Mouse (Mus musculus) MEL (cell line): ENCODE results near the gene Stat5a. TPM values are rescaled to one million over a fixed set of nuclear protein-coding genes. Genes with fewer than 3 reads are reported as not detected.

ENCODE experiments used
- DNase-seq: peaks from one replicate; pipeline ENCODE4 v3.0.0; 2011; ENCODE audit warnings: low read depth, low spot score
- H3K27ac ChIP-seq: 2 replicates; pipeline ENCODE4 v1.5.1; 2012; ENCODE audit warnings: low read depth, mild to moderate bottlenecking, control low read depth, low read length, moderate library complexity; ENCODE audit not compliant: control insufficient read depth
- H3K27me3 ChIP-seq, 2 experiments: fragments of 150-350 bp in 1 of 2; sonication (generic) in 1 of 2; 2 replicates each; pipeline ENCODE4 v1.6.1; 2012; ENCODE audit warnings: low read length in 2 of 2, mild to moderate bottlenecking in 2 of 2, improper control_type of control experiment in 1 of 2, moderate library complexity in 1 of 2; ENCODE audit not compliant: insufficient read depth in 2 of 2, control insufficient read depth in 1 of 2
- H3K36me3 ChIP-seq, 2 experiments: 2 replicates each; pipeline ENCODE4 v1.6.1; 2012 to 2014; ENCODE audit warnings: low read length in 2 of 2, improper control_type of control experiment in 1 of 2, inconsistent platforms in 1 of 2, mild to moderate bottlenecking in 1 of 2; ENCODE audit not compliant: insufficient read depth in 2 of 2, control insufficient read depth in 1 of 2
- H3K4me1 ChIP-seq, 2 experiments: fragments of 150-350 bp in 1 of 2; sonication (generic) in 1 of 2; 2 replicates each; pipeline ENCODE4 v1.6.1; 2012; ENCODE audit warnings: low read length in 2 of 2, improper control_type of control experiment in 1 of 2, mild to moderate bottlenecking in 1 of 2; ENCODE audit not compliant: insufficient read depth in 2 of 2, control insufficient read depth in 1 of 2
- H3K4me3 ChIP-seq, 2 experiments: fragments of 150-350 bp in 1 of 2; sonication (generic) in 1 of 2; 2 replicates each; pipeline ENCODE4 v1.5.1; 2012; ENCODE audit warnings: low read depth in 2 of 2, low read length in 2 of 2, mild to moderate bottlenecking in 2 of 2, moderate library complexity in 2 of 2, control low read depth in 1 of 2, improper control_type of control experiment in 1 of 2; ENCODE audit not compliant: control insufficient read depth in 1 of 2, insufficient read depth in 1 of 2
- H3K79me2 ChIP-seq: 2 replicates; pipeline ENCODE4 v1.6.1; 2012; ENCODE audit warnings: mild to moderate bottlenecking, low read length, moderate library complexity; ENCODE audit not compliant: control insufficient read depth, poor library complexity, insufficient read depth
- H3K9ac ChIP-seq: 2 replicates; pipeline ENCODE4 v1.6.1; 2012; ENCODE audit warnings: low read depth, mild to moderate bottlenecking, control low read depth, low read length, moderate library complexity; ENCODE audit not compliant: control insufficient read depth, poor library complexity, severe bottlenecking
- H3K9me3 ChIP-seq: fragments of 150-350 bp; sonication (generic); replicated peaks from 2 replicates; pipeline ENCODE4 v1.6.1; 2012; ENCODE audit warnings: mild to moderate bottlenecking, low read length, improper control_type of control experiment, moderate library complexity; ENCODE audit not compliant: insufficient read depth
- CHD1 ChIP-seq: IDR thresholded peaks from 2 replicates; pipeline ENCODE4 v1.6.1; 2012; ENCODE audit warnings: low read depth, mild to moderate bottlenecking, inconsistent platforms, low read length, improper control_type of control experiment
- CHD2 ChIP-seq: IDR thresholded peaks from 2 replicates; pipeline ENCODE4 v1.6.1; 2011; ENCODE audit warnings: low read length, improper control_type of control experiment
- CTCF ChIP-seq, 3 experiments: IDR thresholded peaks in 2 of 3; conservative IDR thresholded peaks in 1 of 3; 2 replicates each; pipeline ENCODE4 v1.5.1; 2011 to 2012; ENCODE audit warnings: low read length in 3 of 3, low read depth in 2 of 3, mild to moderate bottlenecking in 2 of 3, improper control_type of control experiment in 1 of 3, inconsistent platforms in 1 of 3, mixed read lengths in 1 of 3, moderate library complexity in 1 of 3; ENCODE audit not compliant: control insufficient read depth in 1 of 3, insufficient read depth in 1 of 3, poor library complexity in 1 of 3, severe bottlenecking in 1 of 3
- E2F4 ChIP-seq: IDR thresholded peaks from 2 replicates; pipeline ENCODE4 v1.6.1; 2011; ENCODE audit warnings: low read depth, low read length, improper control_type of control experiment, borderline replicate concordance
- ELF1 ChIP-seq: IDR thresholded peaks from 2 replicates; pipeline ENCODE4 v1.6.1; 2014; ENCODE audit warnings: low read depth, mild to moderate bottlenecking, inconsistent platforms, low read length, improper control_type of control experiment, moderate library complexity
- EP300 ChIP-seq, 2 experiments: IDR thresholded peaks; 2 replicates each; pipeline ENCODE4 v1.6.1; 2011; ENCODE audit warnings: improper control_type of control experiment in 2 of 2, low read length in 2 of 2, low read depth in 1 of 2, mild to moderate bottlenecking in 1 of 2
- ETS1 ChIP-seq: IDR thresholded peaks from 2 replicates; pipeline ENCODE4 v1.6.1; 2012; ENCODE audit warnings: low read depth, mild to moderate bottlenecking, inconsistent platforms, low read length, improper control_type of control experiment, moderate library complexity
- GABPA ChIP-seq: IDR thresholded peaks from 2 replicates; pipeline ENCODE4 v1.6.1; 2012; ENCODE audit warnings: low read depth, mild to moderate bottlenecking, inconsistent platforms, low read length, improper control_type of control experiment, moderate library complexity
- JUND ChIP-seq: IDR thresholded peaks from 2 replicates; pipeline ENCODE4 v1.6.1; 2011; ENCODE audit warnings: low read depth, mild to moderate bottlenecking, improper control_type of control experiment, low read length
- KAT2A ChIP-seq: conservative IDR thresholded peaks from 2 replicates; pipeline ENCODE4 v1.6.1; 2012; ENCODE audit warnings: low read depth, low read length, improper control_type of control experiment, inconsistent platforms
- MAZ ChIP-seq: IDR thresholded peaks from 2 replicates; pipeline ENCODE4 v1.6.1; 2012; ENCODE audit warnings: low read depth, mild to moderate bottlenecking, inconsistent platforms, low read length, improper control_type of control experiment
- MEF2A ChIP-seq: IDR thresholded peaks from 2 replicates; pipeline ENCODE4 v1.6.1; 2014; ENCODE audit warnings: low read depth, mild to moderate bottlenecking, inconsistent platforms, low read length, improper control_type of control experiment; ENCODE audit not compliant: poor library complexity, insufficient replicate concordance, severe bottlenecking; ENCODE audit errors: extremely low read depth
- MXI1 ChIP-seq: IDR thresholded peaks from 2 replicates; pipeline ENCODE4 v1.6.1; 2011; ENCODE audit warnings: mild to moderate bottlenecking, low read depth, low read length, improper control_type of control experiment
- MYB ChIP-seq: IDR thresholded peaks from 2 replicates; pipeline ENCODE4 v1.6.1; 2011; ENCODE audit warnings: mild to moderate bottlenecking, low read depth, low read length, improper control_type of control experiment
- MYC ChIP-seq: IDR thresholded peaks from 2 replicates; pipeline ENCODE4 v1.6.1; 2011; ENCODE audit warnings: low read depth, mild to moderate bottlenecking, low read length, improper control_type of control experiment, moderate library complexity
- POLR2A ChIP-seq, 2 experiments: IDR thresholded peaks; 2 replicates each; pipeline ENCODE4 v1.6.1; 2011 to 2012; ENCODE audit warnings: low read length in 2 of 2, mild to moderate bottlenecking in 2 of 2, control low read depth in 1 of 2, improper control_type of control experiment in 1 of 2, low read depth in 1 of 2, moderate library complexity in 1 of 2; ENCODE audit not compliant: control insufficient read depth in 1 of 2, insufficient read depth in 1 of 2, poor library complexity in 1 of 2
- POLR2AphosphoS5 ChIP-seq: IDR thresholded peaks from 2 replicates; pipeline ENCODE4 v1.6.1; 2012; ENCODE audit warnings: low read depth, borderline replicate concordance, mild to moderate bottlenecking, inconsistent platforms, low read length, moderate library complexity, mixed read lengths
- RAD21 ChIP-seq: IDR thresholded peaks from 2 replicates; pipeline ENCODE4 v1.6.1; 2011; ENCODE audit warnings: mild to moderate bottlenecking, low read depth, low read length, improper control_type of control experiment
- RCOR1 ChIP-seq: IDR thresholded peaks from 2 replicates; pipeline ENCODE4 v1.6.1; 2012; ENCODE audit warnings: low read depth, mild to moderate bottlenecking, inconsistent platforms, low read length, improper control_type of control experiment
- SIN3A ChIP-seq: IDR thresholded peaks from 2 replicates; pipeline ENCODE4 v1.6.1; 2012; ENCODE audit warnings: low read length, improper control_type of control experiment, inconsistent platforms
- SMC3 ChIP-seq: IDR thresholded peaks from 2 replicates; pipeline ENCODE4 v1.6.1; 2011; ENCODE audit warnings: low read depth, low read length, improper control_type of control experiment
- UBTF ChIP-seq: IDR thresholded peaks from 2 replicates; pipeline ENCODE4 v1.6.1; 2012; ENCODE audit warnings: low read depth, mild to moderate bottlenecking, inconsistent platforms, low read length, improper control_type of control experiment, moderate library complexity, borderline replicate concordance; ENCODE audit not compliant: insufficient read depth
- USF1 ChIP-seq: IDR thresholded peaks from 2 replicates; pipeline ENCODE4 v1.6.1; 2014; ENCODE audit warnings: low read depth, mild to moderate bottlenecking, inconsistent platforms, low read length, improper control_type of control experiment, moderate library complexity
- USF2 ChIP-seq, 2 experiments: IDR thresholded peaks; 2 replicates each; pipeline ENCODE4 v1.6.1; 2011 to 2012; ENCODE audit warnings: improper control_type of control experiment in 2 of 2, low read length in 2 of 2, borderline replicate concordance in 1 of 2, inconsistent platforms in 1 of 2, low read depth in 1 of 2, mild to moderate bottlenecking in 1 of 2; ENCODE audit not compliant: insufficient read depth in 1 of 2
- ZC3H11A ChIP-seq: IDR thresholded peaks from 2 replicates; pipeline ENCODE4 v1.6.1; 2012; ENCODE audit warnings: low read depth, mild to moderate bottlenecking, inconsistent platforms, low read length, improper control_type of control experiment
- ZKSCAN1 ChIP-seq: IDR thresholded peaks from 2 replicates; pipeline ENCODE4 v1.6.1; 2012; ENCODE audit warnings: low read depth, mild to moderate bottlenecking, inconsistent platforms, low read length, improper control_type of control experiment, moderate library complexity
- ZMIZ1 ChIP-seq: IDR thresholded peaks from 2 replicates; pipeline ENCODE4 v1.6.1; 2012; ENCODE audit warnings: low read depth, mild to moderate bottlenecking, inconsistent platforms, low read length, improper control_type of control experiment, moderate library complexity
- polyA plus RNA-seq, 2 experiments: library from polyadenylated mRNA; stranded (reverse) in 1 of 2; unstranded in 1 of 2; fragments of >175 nt in 1 of 2; fragments of >200 nt in 1 of 2; gene quantifications; 2 replicates each; pipeline versions ENCODE4 v1.2.1 to v1.2.4; 2012; ENCODE audit warnings: low replicate concordance in 2 of 2, low read depth in 1 of 2; ENCODE audit not compliant: insufficient read length in 2 of 2, insufficient read depth in 1 of 2, missing spikeins in 1 of 2
- total RNA-seq: library from RNA; depleted of rRNA; stranded (reverse); fragments of 300-350 nt; gene quantifications from 2 replicates; pipeline ENCODE4 v1.2.3, GENCODE M21; 2012

The Stat5a gene
- total and polyA plus RNA-seq, 3 experiments, result 54.2 to 86.8 TPM; not detected in 1

DNA sequence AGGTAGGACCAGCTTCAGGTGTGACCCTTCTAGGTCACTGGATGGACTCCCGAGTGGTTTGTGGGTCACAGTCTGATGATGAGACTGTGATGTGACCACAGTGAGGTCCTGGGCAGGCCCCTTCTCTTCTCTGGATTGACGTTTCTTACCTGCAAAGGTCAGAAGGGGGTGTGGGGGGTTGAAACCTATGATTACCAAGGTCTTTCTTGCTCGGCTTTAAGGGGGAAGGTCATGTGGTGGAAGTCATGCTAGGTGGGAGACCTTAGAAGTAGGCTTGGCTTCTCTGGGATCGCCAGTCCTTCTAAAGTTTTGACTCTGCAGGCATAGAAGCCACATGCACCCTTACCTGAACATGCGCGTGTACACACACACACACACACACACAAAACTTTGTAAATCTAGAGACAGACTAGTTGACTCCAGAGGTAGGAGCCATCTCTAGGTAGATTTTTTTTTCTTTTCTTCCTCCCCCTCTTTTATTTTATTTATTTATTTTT lies 476 bp downstream of the Stat5a start:
- 0 out of 2 replicates have a peak overlapping the region, but pooled peaks have one; percentile 5 for H3K27ac ChIP-seq
- peaks cover 4 to 8% of the 10 kb centered on the region in 2 experiments; a peak in 3 of 4 replicates for H3K36me3 ChIP-seq
- peaks cover 0 to under 1% of the 10 kb centered on the region in 2 experiments; a peak in 2 of 4 replicates for H3K27me3 ChIP-seq
- H3K9me3 ChIP-seq, result no peaks in the 10 kb centered on the region
- H3K4me3 ChIP-seq, result peak overlapping the region; percentile 24 to 83; a peak in 3 of 4 replicates
- TF ChIP-seq CTCF (IDR thresholded peaks at IDR 0.05 in 2 of 3, conservative IDR thresholded peaks at IDR 0.05 in 1 of 3; ENCODE audit: control insufficient read depth in 1 of 3, insufficient read depth in 1 of 3, low read depth in 2 of 3, low read length in 3 of 3, poor library complexity in 1 of 3, severe bottlenecking in 1 of 3), result no peak
- TF ChIP-seq E2F4, result no peak
- 0 out of 2 replicates have a peak, but pooled peaks have one; percentile 4 for TF ChIP-seq SIN3A
- no peak for TF ChIP-seq ZKSCAN1
- TF ChIP-seq POLR2AphosphoS5, result no peak
- TF ChIP-seq MYB, result no peak
- TF ChIP-seq USF2 (IDR thresholded peaks at IDR 0.05; ENCODE audit: borderline replicate concordance in 1 of 2, insufficient read depth in 1 of 2, low read depth in 1 of 2, low read length in 2 of 2), result no peak
- H3K9ac ChIP-seq, result peak overlapping the region; percentile 5
- peaks cover 15% of the 10 kb centered on the region for H3K79me2 ChIP-seq
- peaks cover 3 to 25% of the 10 kb centered on the region in 2 experiments for H3K4me1 ChIP-seq
- DNase-seq, result no peak

DNA sequence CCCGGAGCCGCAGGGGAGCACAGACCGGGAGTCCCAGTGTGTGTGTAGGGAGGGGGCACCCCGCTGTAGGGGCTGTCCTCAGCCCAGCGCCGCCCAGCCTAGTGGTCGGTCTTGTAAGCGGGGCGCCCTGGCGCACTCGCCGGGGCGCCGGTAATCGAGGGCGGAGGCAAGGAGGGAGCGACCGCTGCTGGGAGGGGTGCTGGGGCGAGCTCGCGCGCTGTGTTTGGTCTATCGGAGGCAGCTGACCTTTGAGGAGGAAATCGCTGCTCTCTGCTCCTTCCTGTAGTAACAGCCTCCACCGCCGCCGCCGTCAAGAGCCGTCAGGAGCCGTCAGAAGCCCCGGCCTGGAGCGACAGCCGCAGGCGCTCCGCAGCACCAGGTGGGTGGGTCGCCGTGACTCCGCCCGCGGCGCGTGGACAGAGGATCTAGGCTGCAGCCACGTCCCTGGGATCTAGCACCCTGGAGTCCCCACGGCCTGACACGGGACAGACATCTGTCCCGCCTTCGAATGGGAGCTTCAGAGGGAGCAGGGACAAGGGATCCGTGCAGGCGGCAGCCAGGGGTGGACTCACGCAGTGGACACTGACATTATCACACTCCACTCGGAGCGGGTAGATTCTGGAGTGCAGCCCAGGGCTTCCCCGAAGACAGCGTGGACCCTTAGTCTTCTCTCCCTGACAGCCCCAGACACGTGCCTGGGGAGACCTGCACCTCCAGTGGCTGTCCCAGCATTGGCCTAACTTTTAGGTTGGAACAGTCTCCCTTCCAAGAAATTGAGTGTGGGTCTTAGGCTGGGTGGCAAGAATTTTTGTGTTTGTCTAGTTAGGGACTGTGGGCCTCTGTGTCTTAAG lies 1.3 kb downstream of the Stat5a start:
- Histone ChIP-seq H3K9ac (peak overlapping the region; percentile 76), H3K4me3 (peak overlapping the region; percentile 69 to 83), H3K36me3 (peaks cover 4 to 14% of the 10 kb centered on the region in 2 experiments), H3K27me3 (no peaks in the 10 kb centered on the region), H3K79me2 (peaks cover 15% of the 10 kb centered on the region), H3K4me1 (peaks cover 4 to 30% of the 10 kb centered on the region in 2 experiments), H3K27ac (peak overlapping the region; percentile 73), H3K9me3 (no peaks in the 10 kb centered on the region)
- DNase-seq, result peak; percentile 95
- TF ChIP-seq MXI1 (peak; percentile 96), KAT2A (no peak), CHD1 (no peak), RCOR1 (peak; percentile 53; the same call in 1 of the 2 replicates), MYC (peak; percentile 58), UBTF (peak; percentile 56; the same call in 1 of the 2 replicates), ZKSCAN1 (no peak), EP300 (IDR thresholded peaks at IDR 0.05; ENCODE audit: low read depth in 1 of 2, low read length in 2 of 2) (no peak), CTCF (IDR thresholded peaks at IDR 0.05 in 2 of 3, conservative IDR thresholded peaks at IDR 0.05 in 1 of 3; ENCODE audit: control insufficient read depth in 1 of 3, insufficient read depth in 1 of 3, low read depth in 2 of 3, low read length in 3 of 3, poor library complexity in 1 of 3, severe bottlenecking in 1 of 3) (no peak), MEF2A (no peak), ZMIZ1 (0 out of 2 replicates have a peak, but pooled peaks have one; percentile 48), MAZ (peak; percentile 92; the same call in 1 of the 2 replicates), POLR2AphosphoS5 (no peak), RAD21 (no peak), ETS1 (peak; percentile 57), USF1 (peak; percentile 92), GABPA (no peak), USF2 (IDR thresholded peaks at IDR 0.05; ENCODE audit: borderline replicate concordance in 1 of 2, insufficient read depth in 1 of 2, low read depth in 1 of 2, low read length in 2 of 2) (peak in 1 of 2 experiments; percentile 54; a peak in 1 of 4 replicates), ELF1 (peak; percentile 76), SMC3 (0 out of 2 replicates have a peak, but pooled peaks have one; percentile 14), POLR2A (IDR thresholded peaks at IDR 0.05; ENCODE audit: control insufficient read depth in 1 of 2, insufficient read depth in 1 of 2, low read depth in 1 of 2, low read length in 2 of 2, poor library complexity in 1 of 2) (peak; percentile 69 to 79), CHD2 (no peak), ZC3H11A (no peak), JUND (no peak)
